In genomic region chr16:45880101-45880751, GRCm38 (mm10) we compare ENCODE assay signal across 30 mouse cellular contexts.
A peak's percentile ranks its signal among the peaks of the same experiment; 100 is the strongest.
DNase-seq lines count a peak whose midpoint lies in the region; ATAC-seq and TF ChIP-seq lines count a peak whose summit lies in the region.
"Had no signal": no experiment of that assay in that cellular context is flagged by ENCODE, and none has a peak within 500 bp of the region (broad histone marks: within the 10 kb centered on the region; RNA-seq: fewer than 3 reads in every experiment).

No protein-coding gene starts in this region.

- no peak for TF ChIP-seq POLR2A in limb, embryonic 14.5 days (IDR thresholded peaks at IDR 0.05; ENCODE audit: borderline replicate concordance, extremely low read depth, insufficient read depth, insufficient read length)

- no peak overlapping the region for H3K4me2 ChIP-seq in heart, embryonic 15.5 days
- H3K4me2 ChIP-seq in heart, embryonic 12.5 days: no peak overlapping the region
- no peak overlapping the region for H3K4me2 ChIP-seq in limb, embryonic 11.5 days (ENCODE audit: low read depth, severe bottlenecking)
- H3K4me2 ChIP-seq in limb, embryonic 14.5 days (replicated peaks; ENCODE audit: low read depth, low read length, severe bottlenecking): no peak overlapping the region
- H3K4me2 ChIP-seq: embryonic facial prominence, embryonic 13.5 days; forebrain, embryonic 12.5 days; forebrain, embryonic 15.5 days; hindbrain, embryonic 14.5 days had no signal

- H3K27me3 ChIP-seq in heart, embryonic 15.5 days: no peaks in the 10 kb centered on the region
- H3K27me3 ChIP-seq in heart, embryonic 12.5 days (replicated peaks): no peaks in the 10 kb centered on the region
- no peaks in the 10 kb centered on the region for H3K27me3 ChIP-seq in limb, embryonic 11.5 days (ENCODE audit: control insufficient read depth, insufficient read depth, low read length)
- no peaks in the 10 kb centered on the region for H3K27me3 ChIP-seq in limb, embryonic 10.5 days (ENCODE audit: low read depth, poor library complexity, severe bottlenecking)
- no peaks in the 10 kb centered on the region for H3K27me3 ChIP-seq in limb, embryonic 14.5 days (ENCODE audit: control insufficient read depth, insufficient read depth, low read length)
- H3K27me3 ChIP-seq: CH12.LX; embryonic facial prominence, embryonic 13.5 days; forebrain, embryonic 12.5 days; forebrain, embryonic 15.5 days; Patski had no signal

- H3K4me3 ChIP-seq in heart, embryonic 15.5 days: no peak overlapping the region
- H3K4me3 ChIP-seq in heart, embryonic 12.5 days: no peak overlapping the region
- H3K4me3 ChIP-seq in limb, embryonic 11.5 days (ENCODE audit: low read depth, low read length): no peak overlapping the region
- H3K4me3 ChIP-seq in limb, embryonic 10.5 days: no peak overlapping the region
- no peak overlapping the region for H3K4me3 ChIP-seq in limb, embryonic 14.5 days (replicated peaks; ENCODE audit: low read length)
- H3K4me3 ChIP-seq: embryonic facial prominence, embryonic 10.5 days; embryonic facial prominence, embryonic 13.5 days; erythroblast, embryonic 14.5 days; forebrain, embryonic 12.5 days; forebrain, embryonic 15.5 days; heart, adult 2 months; heart, embryonic 10.5 days had no signal

- no peak for ATAC-seq in heart, embryonic 15.5 days (replicated peaks; ENCODE audit: insufficient number of reproducible peaks, insufficient read depth, low FRiP score, low read depth)
- no peak for ATAC-seq in heart, embryonic 12.5 days (ENCODE audit: insufficient number of reproducible peaks, low FRiP score)
- peak; percentile 81 for ATAC-seq in limb, embryonic 11.5 days (ENCODE audit: insufficient number of reproducible peaks, low FRiP score, low TSS enrichment, low read depth)
- peak; percentile 61 for ATAC-seq in limb, embryonic 14.5 days (ENCODE audit: low FRiP score, low read depth)
- ATAC-seq: forebrain, embryonic 15.5 days; hindbrain, postnatal 0 days; inflammation-experienced regulatory T-cells, adult 6 months; Patski had no signal

- H3K9ac ChIP-seq in heart, embryonic 15.5 days: no peak overlapping the region
- no peak overlapping the region for H3K9ac ChIP-seq in heart, embryonic 12.5 days
- no peak overlapping the region for H3K9ac ChIP-seq in limb, embryonic 11.5 days (ENCODE audit: low read length)
- no peak overlapping the region for H3K9ac ChIP-seq in limb, embryonic 14.5 days (ENCODE audit: low read depth, low read length, severe bottlenecking)
- H3K9ac ChIP-seq: embryonic facial prominence, embryonic 13.5 days; forebrain, embryonic 12.5 days; forebrain, embryonic 15.5 days; hindbrain, embryonic 14.5 days had no signal

- no peaks in the 10 kb centered on the region for H3K9me3 ChIP-seq in heart, embryonic 15.5 days (replicated peaks)
- H3K9me3 ChIP-seq in heart, embryonic 12.5 days (replicated peaks): no peaks in the 10 kb centered on the region
- no peaks in the 10 kb centered on the region for H3K9me3 ChIP-seq in limb, embryonic 11.5 days (ENCODE audit: control insufficient read depth, low read length)
- H3K9me3 ChIP-seq in limb, embryonic 10.5 days (replicated peaks): no peaks in the 10 kb centered on the region
- no peaks in the 10 kb centered on the region for H3K9me3 ChIP-seq in limb, embryonic 14.5 days (ENCODE audit: control insufficient read depth, low read length)
- H3K9me3 ChIP-seq: embryonic facial prominence, embryonic 10.5 days; embryonic facial prominence, embryonic 13.5 days; forebrain, embryonic 12.5 days; forebrain, embryonic 15.5 days; G1E; heart, embryonic 10.5 days had no signal

- 0 out of 2 replicates have a peak overlapping the region, but pooled peaks have one; percentile 81 for H3K27ac ChIP-seq in heart, embryonic 15.5 days
- no peak overlapping the region for H3K27ac ChIP-seq in heart, embryonic 12.5 days (ENCODE audit: poor library complexity, severe bottlenecking)
- H3K27ac ChIP-seq in limb, embryonic 11.5 days (replicated peaks; ENCODE audit: low read depth, low read length): no peak overlapping the region
- H3K27ac ChIP-seq in limb, embryonic 10.5 days: no peak overlapping the region
- H3K27ac ChIP-seq in limb, embryonic 14.5 days (replicated peaks; ENCODE audit: low read depth, low read length): peak overlapping the region; percentile 69; the same call in 1 of the 2 replicates
- H3K27ac ChIP-seq: embryonic facial prominence, embryonic 10.5 days; embryonic facial prominence, embryonic 13.5 days; forebrain, embryonic 12.5 days; forebrain, embryonic 15.5 days; heart, adult 2 months; hindbrain, embryonic 14.5 days; hindbrain, postnatal 0 days had no signal

- peak; percentile 30 for DNase-seq in limb, embryonic 11.5 days (ENCODE audit: low spot score)
- no peak for DNase-seq in limb, embryonic 10.5 days (ENCODE audit: low spot score)
- DNase-seq in limb, embryonic 14.5 days (ENCODE audit: low spot score): peak; percentile 25
- DNase-seq in ovary, postnatal 10 days (ENCODE audit: low spot score): no peak
- no peak for DNase-seq in cerebellum, adult 9-10 months
- DNase-seq: adrenal gland, postnatal 10 days; adrenal gland, postnatal 36 days; B cell, adult 2 months; cerebellum, adult 2 months; cerebellum, postnatal 10 days; cerebellum, postnatal 36 days; embryo, embryonic 11 days; gastrocnemius, postnatal 10 days; gastrocnemius, postnatal 36 days; heart, adult 2 months; heart, postnatal 4 days had no signal

- H3K4me1 ChIP-seq in heart, embryonic 15.5 days (replicated peaks): peaks cover 16% of the 10 kb centered on the region
- peaks cover 10% of the 10 kb centered on the region for H3K4me1 ChIP-seq in heart, embryonic 12.5 days (replicated peaks)
- H3K4me1 ChIP-seq in limb, embryonic 11.5 days (ENCODE audit: control insufficient read depth, insufficient read depth, low read length): no peaks in the 10 kb centered on the region
- H3K4me1 ChIP-seq in limb, embryonic 10.5 days: no peaks in the 10 kb centered on the region; the same call in 1 of the 2 replicates
- peaks cover 29% of the 10 kb centered on the region for H3K4me1 ChIP-seq in limb, embryonic 14.5 days (ENCODE audit: control insufficient read depth, insufficient read depth, low read length)
- H3K4me1 ChIP-seq: embryonic facial prominence, embryonic 10.5 days; forebrain, embryonic 12.5 days; forebrain, embryonic 15.5 days had no signal

- no peaks in the 10 kb centered on the region for H3K36me3 ChIP-seq in heart, embryonic 15.5 days
- no peaks in the 10 kb centered on the region for H3K36me3 ChIP-seq in heart, embryonic 12.5 days
- no peaks in the 10 kb centered on the region for H3K36me3 ChIP-seq in limb, embryonic 11.5 days (ENCODE audit: control insufficient read depth, insufficient read depth, low read length)
- H3K36me3 ChIP-seq in limb, embryonic 10.5 days: no peaks in the 10 kb centered on the region
- H3K36me3 ChIP-seq in limb, embryonic 14.5 days (ENCODE audit: control insufficient read depth, insufficient read depth, low read length): no peaks in the 10 kb centered on the region
- H3K36me3 ChIP-seq: embryonic facial prominence, embryonic 10.5 days; embryonic facial prominence, embryonic 13.5 days; forebrain, embryonic 12.5 days; forebrain, embryonic 15.5 days; G1E; heart, embryonic 10.5 days had no signal

- 84% methylated on average over 6 of the region's 6 CpGs for WGBS in heart, embryonic 15.5 days
- WGBS in heart, embryonic 12.5 days: 91% methylated on average over 6 of the region's 6 CpGs
- whole genome bisulfite sequencing in limb, embryonic 11.5 days: 54% methylated on average over 6 of the region's 6 CpGs
- WGBS in limb, embryonic 10.5 days: 80% methylated on average over 6 of the region's 6 CpGs
- 25% methylated on average over 6 of the region's 6 CpGs for WGBS in limb, embryonic 14.5 days

Comparison
In these comparisons a context has a peak if more than half of its experiments do, and no peak if none do; other contexts are left out.
1. H3K27ac ChIP-seq: peak in heart, embryonic 15.5 days (single experiment) and limb, embryonic 14.5 days (single experiment); none in heart, embryonic 12.5 days (single experiment), limb, embryonic 11.5 days (single experiment) and limb, embryonic 10.5 days (single experiment).
2. DNase-seq: peak in limb, embryonic 11.5 days (single experiment) and limb, embryonic 14.5 days (single experiment); none in limb, embryonic 10.5 days (single experiment), ovary, postnatal 10 days (single experiment) and cerebellum, adult 9-10 months (single experiment).
3. ATAC-seq: peak in limb, embryonic 11.5 days (single experiment) and limb, embryonic 14.5 days (single experiment); none in heart, embryonic 15.5 days (single experiment) and heart, embryonic 12.5 days (single experiment).